Mouse (Mus musculus) heart, postnatal 0 days (tissue): ENCODE measurements around the gene Avpr1b. TPM values are rescaled to one million over a fixed set of nuclear protein-coding genes. Genes with fewer than 3 reads are reported as not detected.
A peak's percentile ranks its signal among the peaks of the same experiment; 100 is the strongest.

Experiments used
- ATAC-seq: fragments of 200-750 bp; cut with Nextera tagmentation; 2 replicates; pipeline ENCODE4 v1.8.0; 2017; ENCODE audit warnings: low read depth, moderate number of reproducible peaks, moderate library complexity; ENCODE audit not compliant: insufficient read depth
- DNase-seq: peaks from one replicate; pipeline ENCODE4 v3.0.0-alpha.2; 2016; ENCODE audit warnings: low spot score
- H3K27ac ChIP-seq: fragments of 300-500 bp; sonication (generic); 2 replicates; pipeline ENCODE4 v1.5.1; 2014; ENCODE audit warnings: low read depth, mild to moderate bottlenecking
- H3K27me3 ChIP-seq: fragments of 300-500 bp; sonication (generic); 2 replicates; pipeline ENCODE4 v1.6.1; 2014; ENCODE audit warnings: low read length, mixed read lengths; ENCODE audit not compliant: control insufficient read depth, insufficient read depth
- H3K36me3 ChIP-seq: fragments of 300-500 bp; sonication (generic); replicated peaks from 2 replicates; pipeline ENCODE4 v1.6.1; 2014; ENCODE audit warnings: low read length, mixed read lengths; ENCODE audit not compliant: control insufficient read depth, insufficient read depth
- H3K4me1 ChIP-seq: fragments of 300-500 bp; sonication (generic); 2 replicates; pipeline ENCODE4 v1.6.1; 2014; ENCODE audit warnings: antibody characterized with exemption; ENCODE audit not compliant: control insufficient read depth, insufficient read depth
- H3K4me2 ChIP-seq: fragments of 300-500 bp; sonication (generic); 2 replicates; pipeline ENCODE4 v1.6.1; 2014; ENCODE audit warnings: low read depth, mild to moderate bottlenecking, low read length, moderate library complexity
- H3K4me3 ChIP-seq: fragments of 300-500 bp; sonication (generic); 2 replicates; pipeline ENCODE4 v1.5.1; 2014; ENCODE audit warnings: low read depth, low read length
- H3K9ac ChIP-seq: fragments of 300-500 bp; sonication (generic); replicated peaks from 2 replicates; pipeline ENCODE4 v1.6.1; 2014; ENCODE audit warnings: low read depth, low read length, mixed read lengths
- H3K9me3 ChIP-seq: fragments of 300-500 bp; sonication (generic); replicated peaks from 2 replicates; pipeline ENCODE4 v1.6.1; 2016; ENCODE audit warnings: low read length; ENCODE audit not compliant: control insufficient read depth
- CTCF ChIP-seq: IDR thresholded peaks from 2 replicates; pipeline ENCODE4 v1.5.1; 2016; ENCODE audit warnings: antibody characterized with exemption, control low read depth, low read depth
- EP300 ChIP-seq: IDR thresholded peaks from 2 replicates; pipeline ENCODE4 v1.6.1; 2016; ENCODE audit warnings: antibody characterized with exemption, low read depth
- WGBS: fragments of 180-500 bp; shearing (Covaris S2); extraction: QIAGEN DNeasy Blood & Tissue Kit; methylation state at CpG from one replicate; pipeline ENCODE4 v1.1.7; 2014; 5-methylcytosine and 5-hydroxymethylcytosine counted together
- polyA plus RNA-seq: library from polyadenylated mRNA; unstranded; fragments of >200 nt; fragmentation: Nextera tagmentation; extraction: Ambion mirVana; gene quantifications from 2 replicates; pipeline ENCODE4 v1.2.1, GENCODE M21; 2015
- total RNA-seq: library from RNA; depleted of rRNA; stranded (reverse); fragments of >200 nt; gene quantifications from 2 replicates; pipeline ENCODE4 v1.2.3, GENCODE M21; 2014; ENCODE audit warnings: low replicate concordance

Avpr1b gene
- total and polyA plus RNA-seq, 2 experiments from 2014 or later: not detected

DNA sequence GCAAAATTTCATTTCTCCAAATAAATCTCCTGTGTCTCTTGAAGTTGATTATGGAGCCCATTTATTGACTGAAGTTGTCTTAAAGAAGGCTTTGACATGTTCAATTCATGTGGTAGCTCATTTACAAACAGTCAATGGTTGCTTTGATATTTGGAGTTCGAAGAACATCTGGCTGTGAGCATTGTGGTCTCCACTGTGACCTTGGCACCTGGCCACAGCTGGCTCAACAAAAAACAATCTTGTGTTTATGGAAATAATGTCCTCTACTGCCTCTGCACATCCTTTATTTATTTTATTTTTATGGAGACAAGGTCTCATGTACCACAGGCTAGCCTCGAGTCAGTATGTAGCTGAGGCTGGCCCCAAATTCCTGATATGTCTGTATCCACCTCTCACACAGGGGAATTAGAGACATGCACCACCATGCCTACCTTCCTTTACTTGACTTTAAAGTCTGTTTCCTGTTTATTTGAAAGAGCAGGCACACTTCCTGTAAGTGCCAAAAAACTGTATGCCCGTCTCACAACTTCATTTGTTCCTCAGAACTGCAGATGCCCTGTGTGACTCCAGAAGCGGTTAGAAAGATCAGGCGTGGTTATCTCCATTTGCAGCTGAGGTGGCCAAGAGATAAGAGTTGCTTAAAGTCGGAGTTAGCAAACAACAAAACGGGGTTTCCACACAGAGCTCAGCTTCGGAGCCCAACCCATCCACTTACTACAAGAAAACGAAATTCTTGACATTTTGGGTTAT lies 38.9 kb downstream of the Avpr1b start, which contains the start of gene Ctse:
Ctse (plus strand) TSS at position 516 of the 750 bp plus-strand sequence.
- ATAC-seq (no peak), DNase-seq (no peak)
- H3K4me2 ChIP-seq: no peak within 1 kb of the TSS
- H3K36me3 ChIP-seq: no peaks in the 10 kb centered on the region
- no peak within 1 kb of the TSS for H3K9ac ChIP-seq
- H3K4me1 ChIP-seq: no peaks in the 10 kb centered on the region
- no peaks in the 10 kb centered on the region for H3K27me3 ChIP-seq
- no peak for TF ChIP-seq EP300
- no peak for TF ChIP-seq CTCF
- H3K9me3 ChIP-seq: no peaks in the 10 kb centered on the region
- 44% methylated on average over 9 of the region's 9 CpGs for WGBS
- H3K4me3 ChIP-seq: peak within 1 kb of the TSS; percentile 15; the same call in 1 of the 2 replicates
- peak within 1 kb of the TSS; percentile 41; the same call in 1 of the 2 replicates for H3K27ac ChIP-seq

DNA sequence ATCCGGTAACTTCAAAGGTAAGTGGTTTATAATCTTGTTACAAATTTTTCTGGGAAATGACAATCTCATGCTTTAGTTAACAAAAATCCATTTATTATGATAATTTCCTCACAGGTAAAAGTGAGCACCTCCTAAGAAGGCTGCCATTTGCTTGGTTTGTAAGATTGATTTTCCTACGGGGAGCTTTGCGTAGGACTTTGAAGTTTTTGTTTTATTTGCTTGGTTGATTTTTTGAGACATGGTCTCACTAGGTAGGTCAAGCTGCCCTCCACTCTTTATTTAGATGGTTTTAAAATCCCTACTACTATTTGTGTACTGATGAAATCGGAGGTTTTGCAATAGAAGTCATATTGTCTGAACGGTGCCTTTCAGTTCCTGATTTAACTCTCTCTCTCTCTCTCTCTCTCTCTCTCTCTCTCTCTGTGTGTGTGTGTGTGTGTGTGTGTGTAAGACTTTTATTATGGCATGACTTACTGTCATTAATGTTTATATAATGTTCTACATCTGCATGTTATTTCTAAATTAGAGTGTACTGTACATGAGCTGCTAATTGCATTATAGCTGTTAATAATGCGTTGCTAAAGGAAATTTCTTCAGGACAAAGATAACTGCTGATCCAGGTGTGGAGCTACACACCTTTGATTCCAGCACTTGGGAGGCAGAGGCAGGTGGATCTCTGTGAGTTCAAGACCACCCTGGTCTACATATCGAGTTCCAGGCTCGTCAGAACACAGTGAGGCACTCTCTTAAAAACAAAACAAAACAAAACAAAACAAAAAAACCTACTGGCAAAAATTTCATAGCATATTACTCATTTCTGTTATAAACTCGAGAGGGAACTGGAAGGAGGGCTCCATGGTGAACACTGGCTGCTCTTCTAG lies 39.7 kb downstream of the Avpr1b start:
- H3K4me2 ChIP-seq: no peak overlapping the region
- H3K4me1 ChIP-seq: no peaks in the 10 kb centered on the region

GRCm38 (mm10) chr1:131640062-131640461 lies 41.0 kb downstream of the Avpr1b start:
- no peak overlapping the region for H3K4me2 ChIP-seq
- no peak overlapping the region for H3K9ac ChIP-seq
- H3K36me3 ChIP-seq: no peaks in the 10 kb centered on the region
- ATAC-seq (no peak), DNase-seq (no peak)
- H3K4me3 ChIP-seq: no peak overlapping the region
- no peak overlapping the region for H3K27ac ChIP-seq
- TF ChIP-seq EP300 (no peak), CTCF (no peak)
- no peaks in the 10 kb centered on the region for H3K9me3 ChIP-seq
- H3K27me3 ChIP-seq: no peaks in the 10 kb centered on the region
- 88% methylated on average over 4 of the region's 4 CpGs for WGBS
- H3K4me1 ChIP-seq: no peaks in the 10 kb centered on the region

More for the DNA sequence above, 39.7 kb downstream of the Avpr1b start:
- no peaks in the 10 kb centered on the region for H3K36me3 ChIP-seq
- DNase-seq (no peak), ATAC-seq (no peak)
- H3K9ac ChIP-seq: no peak overlapping the region
- H3K27ac ChIP-seq: peak overlapping the region; percentile 41; the same call in 1 of the 2 replicates
- H3K4me3 ChIP-seq: peak overlapping the region; percentile 15; the same call in 1 of the 2 replicates
- no peaks in the 10 kb centered on the region for H3K27me3 ChIP-seq
- 82% methylated on average over 9 of the region's 9 CpGs for WGBS
- TF ChIP-seq CTCF: no peak
- TF ChIP-seq EP300: no peak
- no peaks in the 10 kb centered on the region for H3K9me3 ChIP-seq

GRCm38 (mm10) chr1:131641565-131641964 lies 42.5 kb downstream of the Avpr1b start:
- DNase-seq (no peak), ATAC-seq (no peak)
- WGBS: 91% methylated on average over 13 of the region's 13 CpGs
- H3K27ac ChIP-seq: no peak overlapping the region
- TF ChIP-seq EP300: no peak
- TF ChIP-seq CTCF: no peak
- no peak overlapping the region for H3K4me2 ChIP-seq
- no peaks in the 10 kb centered on the region for H3K36me3 ChIP-seq
- no peaks in the 10 kb centered on the region for H3K4me1 ChIP-seq
- no peak overlapping the region for H3K9ac ChIP-seq
- H3K9me3 ChIP-seq: no peaks in the 10 kb centered on the region
- H3K4me3 ChIP-seq: no peak overlapping the region
- no peaks in the 10 kb centered on the region for H3K27me3 ChIP-seq

DNA sequence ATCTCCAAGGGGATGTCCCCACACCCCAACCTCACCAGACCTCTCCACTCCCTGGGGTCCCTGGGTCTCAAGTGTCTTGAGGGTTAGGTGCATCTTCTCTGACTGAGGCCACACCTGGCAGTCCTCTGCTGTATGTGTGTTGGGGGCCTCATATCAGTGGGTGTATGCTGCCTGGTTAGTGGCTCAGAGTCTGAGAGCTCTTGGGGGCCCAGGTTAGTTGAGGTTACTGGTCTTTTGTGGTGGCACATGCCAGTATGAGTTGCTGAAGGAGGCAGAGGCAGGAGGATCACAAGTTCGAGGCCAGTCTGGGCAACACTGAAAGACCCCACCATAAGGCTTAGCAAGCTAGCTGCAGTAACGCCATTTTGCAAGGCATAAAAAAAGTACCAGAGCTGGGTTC lies 43.2 kb downstream of the Avpr1b start:
- H3K9me3 ChIP-seq: no peaks in the 10 kb centered on the region
- H3K9ac ChIP-seq: no peak overlapping the region
- WGBS: 91% methylated on average over 2 of the region's 2 CpGs
- no peak for ATAC-seq
- H3K4me2 ChIP-seq: no peak overlapping the region
- H3K27me3 ChIP-seq: no peaks in the 10 kb centered on the region
- DNase-seq: no peak
- no peak overlapping the region for H3K4me3 ChIP-seq
- no peak overlapping the region for H3K27ac ChIP-seq
- TF ChIP-seq CTCF (no peak), EP300 (no peak)
- H3K4me1 ChIP-seq: no peaks in the 10 kb centered on the region
- no peaks in the 10 kb centered on the region for H3K36me3 ChIP-seq
